Mouse (Mus musculus): ENCODE measurements around the gene Fam222b. TPM values are rescaled to one million over a fixed set of nuclear protein-coding genes. Genes with fewer than 3 reads are reported as not detected.

Fam222b gene
- polyA plus RNA-seq, 1 experiment from 2014 or later = 21.1 TPM

DNA sequence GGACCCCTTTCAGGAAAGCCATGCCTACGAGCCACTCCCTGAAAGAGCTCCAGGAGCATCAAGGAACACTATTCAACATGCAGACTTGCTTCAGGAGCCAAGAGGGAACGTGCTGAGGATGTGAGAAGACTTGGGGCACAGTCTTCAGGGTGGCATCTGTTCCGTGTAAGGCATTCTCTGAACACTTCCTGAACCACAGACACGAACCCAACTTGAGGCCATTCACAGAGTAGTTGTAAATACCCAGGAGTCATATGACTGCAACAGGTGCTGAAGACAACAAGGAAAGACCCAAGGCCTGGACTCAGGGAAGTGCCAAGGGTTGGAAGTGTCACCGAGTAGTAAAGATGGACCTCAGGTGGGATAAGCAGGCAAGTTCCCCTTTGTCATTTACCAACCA, 26.9 kb upstream of the Fam222b start:
- H3K36me3 ChIP-seq (ENCODE audit: control insufficient read depth, insufficient read depth) = no peaks in the 10 kb centered on the region
- H3K27ac ChIP-seq (ENCODE audit: low read length) = no peak overlapping the region
- H3K9ac ChIP-seq (replicated peaks; ENCODE audit: low read depth, low read length) = no peak overlapping the region
- no peak for ATAC-seq
- no peaks in the 10 kb centered on the region for H3K4me1 ChIP-seq (replicated peaks; ENCODE audit: control insufficient read depth, insufficient read depth, low read length)
- H3K4me3 ChIP-seq (replicated peaks; ENCODE audit: low read length) = no peak overlapping the region
- WGBS = 75% methylated on average over 5 of the region's 5 CpGs
- no peaks in the 10 kb centered on the region for H3K9me3 ChIP-seq (ENCODE audit: control insufficient read depth, low read length)
- no peaks in the 10 kb centered on the region for H3K27me3 ChIP-seq (replicated peaks; ENCODE audit: control insufficient read depth, insufficient read depth, low read length)
- H3K4me2 ChIP-seq (ENCODE audit: low read length) = no peak overlapping the region

DNA sequence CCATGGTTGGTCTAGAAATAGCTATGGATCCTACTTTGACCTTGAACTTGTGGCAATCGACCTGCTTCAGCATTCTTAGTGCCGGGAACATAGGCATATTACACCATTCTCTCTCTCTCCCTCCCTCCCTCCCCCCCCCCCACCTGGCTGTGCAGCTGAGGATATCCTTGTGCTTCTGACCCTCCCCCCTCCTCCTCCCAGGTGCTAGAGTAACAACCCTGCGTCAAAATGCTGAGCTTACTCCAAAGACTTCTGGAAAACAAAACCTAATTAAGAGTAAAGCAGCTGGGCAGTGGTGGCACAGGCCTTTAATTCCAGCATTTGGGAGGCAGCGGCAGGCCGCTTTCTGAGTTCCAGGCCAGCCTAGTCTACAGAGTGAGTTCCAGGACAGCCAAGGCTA, 25.3 kb upstream of the Fam222b start:
- Histone ChIP-seq H3K4me2 (ENCODE audit: low read length) (no peak overlapping the region), H3K4me3 (replicated peaks; ENCODE audit: low read length) (no peak overlapping the region), H3K4me1 (replicated peaks; ENCODE audit: control insufficient read depth, insufficient read depth, low read length) (no peaks in the 10 kb centered on the region), H3K9me3 (ENCODE audit: control insufficient read depth, low read length) (no peaks in the 10 kb centered on the region), H3K36me3 (ENCODE audit: control insufficient read depth, insufficient read depth) (no peaks in the 10 kb centered on the region; the same call in 1 of the 2 replicates), H3K9ac (replicated peaks; ENCODE audit: low read depth, low read length) (no peak overlapping the region), H3K27ac (ENCODE audit: low read length) (no peak overlapping the region), H3K27me3 (replicated peaks; ENCODE audit: control insufficient read depth, insufficient read depth, low read length) (no peaks in the 10 kb centered on the region)
- WGBS = 85% methylated on average over 5 of the region's 5 CpGs
- no peak for ATAC-seq

DNA sequence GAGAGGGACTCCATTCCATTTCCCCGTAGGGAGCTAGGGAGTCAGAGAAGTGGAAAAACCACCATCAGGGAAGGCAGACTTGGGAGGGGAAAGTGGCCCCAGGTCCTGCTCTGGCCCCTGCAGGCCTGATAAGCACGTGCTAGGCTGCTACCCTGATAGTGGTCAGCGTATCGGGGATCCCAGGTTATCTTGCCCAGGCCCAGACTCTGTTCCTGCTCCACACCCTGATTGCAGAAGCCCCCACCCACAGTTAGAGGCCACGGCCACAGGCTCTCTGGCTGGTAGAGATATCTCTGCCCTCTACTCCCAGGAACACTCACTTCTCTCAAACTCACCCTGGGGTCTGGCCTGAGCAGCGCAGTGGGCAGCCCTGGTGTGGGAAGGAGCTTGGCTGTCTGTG, 24.8 kb upstream of the Fam222b start:
- ATAC-seq = no peak
- H3K4me3 ChIP-seq (replicated peaks; ENCODE audit: low read length) = no peak overlapping the region
- H3K36me3 ChIP-seq (ENCODE audit: control insufficient read depth, insufficient read depth) = peaks cover 4% of the 10 kb centered on the region; the same call in 1 of the 2 replicates
- no peak overlapping the region for H3K9ac ChIP-seq (replicated peaks; ENCODE audit: low read depth, low read length)
- no peaks in the 10 kb centered on the region for H3K9me3 ChIP-seq (ENCODE audit: control insufficient read depth, low read length)
- H3K4me2 ChIP-seq (ENCODE audit: low read length) = no peak overlapping the region
- H3K27me3 ChIP-seq (replicated peaks; ENCODE audit: control insufficient read depth, insufficient read depth, low read length) = no peaks in the 10 kb centered on the region
- no peaks in the 10 kb centered on the region for H3K4me1 ChIP-seq (replicated peaks; ENCODE audit: control insufficient read depth, insufficient read depth, low read length)
- WGBS = 86% methylated on average over 6 of the region's 6 CpGs
- no peak overlapping the region for H3K27ac ChIP-seq (ENCODE audit: low read length)

DNA sequence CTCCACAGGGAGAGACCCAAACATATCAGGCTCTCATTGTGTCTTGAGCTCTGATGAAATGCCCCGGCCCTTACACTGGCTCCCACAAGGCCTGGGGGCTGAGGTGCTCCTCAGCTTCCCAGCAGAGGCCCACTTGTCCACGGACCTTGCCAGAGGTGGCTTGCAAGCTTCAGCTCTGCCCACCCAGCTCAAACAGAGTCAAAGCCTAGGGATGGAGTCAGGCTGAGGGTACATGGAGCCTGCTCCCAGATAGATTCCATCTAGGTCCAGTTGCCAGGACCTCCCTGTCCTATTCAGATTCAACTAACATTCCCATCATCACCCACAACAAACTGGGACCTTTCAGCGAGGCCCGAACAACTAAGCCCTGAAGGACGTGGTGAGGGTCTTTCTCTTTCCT, 22.5 kb upstream of the Fam222b start:
- H3K4me2 ChIP-seq (ENCODE audit: low read length) = no peak overlapping the region
- no peak for ATAC-seq
- H3K27ac ChIP-seq (ENCODE audit: low read length) = no peak overlapping the region
- H3K9ac ChIP-seq (replicated peaks; ENCODE audit: low read depth, low read length) = no peak overlapping the region
- 79% methylated on average over 5 of the region's 5 CpGs for WGBS
- peaks cover 14% of the 10 kb centered on the region for H3K36me3 ChIP-seq (ENCODE audit: control insufficient read depth, insufficient read depth)
- no peak overlapping the region for H3K4me3 ChIP-seq (replicated peaks; ENCODE audit: low read length)
- H3K4me1 ChIP-seq (replicated peaks; ENCODE audit: control insufficient read depth, insufficient read depth, low read length) = no peaks in the 10 kb centered on the region
- no peaks in the 10 kb centered on the region for H3K27me3 ChIP-seq (replicated peaks; ENCODE audit: control insufficient read depth, insufficient read depth, low read length)
- H3K9me3 ChIP-seq (ENCODE audit: control insufficient read depth, low read length) = no peaks in the 10 kb centered on the region

DNA sequence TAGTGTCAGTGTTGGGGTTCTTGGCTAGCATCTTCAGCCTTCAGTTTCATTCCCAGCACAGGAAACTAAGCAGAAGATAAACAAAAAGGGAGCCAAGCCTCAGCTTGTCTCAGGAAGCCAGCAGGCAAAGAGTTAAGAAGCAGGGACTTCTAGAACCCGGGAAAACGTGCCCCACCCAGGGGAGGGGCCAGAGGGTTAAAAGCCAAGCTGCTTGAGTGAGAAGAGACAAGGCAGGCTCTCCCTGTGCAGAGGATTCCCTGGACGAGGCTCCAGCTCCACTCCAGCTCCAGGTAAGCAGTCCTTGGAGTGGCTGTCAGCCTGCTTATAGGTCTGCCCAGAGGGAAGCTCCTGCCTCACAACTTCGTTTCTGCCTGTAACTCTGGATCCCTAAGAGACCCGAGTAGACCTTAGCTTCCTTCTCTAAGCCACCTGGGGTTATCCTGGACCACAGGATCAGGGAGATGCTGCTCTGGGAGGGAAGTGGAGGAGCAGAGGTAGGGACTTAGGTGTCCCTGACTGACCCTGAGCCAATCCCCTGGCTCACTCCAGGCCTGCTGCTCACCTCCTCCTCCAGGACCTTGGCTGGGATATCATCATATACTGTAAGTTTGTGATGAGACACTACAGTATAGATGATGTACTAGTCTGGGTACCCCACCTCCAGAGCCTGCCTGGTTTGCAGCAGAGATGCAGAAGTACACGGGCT, 21.9 kb upstream of the Fam222b start:
- H3K4me3 ChIP-seq (replicated peaks; ENCODE audit: low read length) = no peak overlapping the region
- no peak overlapping the region for H3K9ac ChIP-seq (replicated peaks; ENCODE audit: low read depth, low read length)
- peaks cover 15% of the 10 kb centered on the region for H3K36me3 ChIP-seq (ENCODE audit: control insufficient read depth, insufficient read depth)
- no peak overlapping the region for H3K27ac ChIP-seq (ENCODE audit: low read length)
- no peaks in the 10 kb centered on the region for H3K27me3 ChIP-seq (replicated peaks; ENCODE audit: control insufficient read depth, insufficient read depth, low read length)
- 33% methylated on average over 6 of the region's 6 CpGs for WGBS
- no peaks in the 10 kb centered on the region for H3K9me3 ChIP-seq (ENCODE audit: control insufficient read depth, low read length)
- ATAC-seq = no peak
- no peaks in the 10 kb centered on the region for H3K4me1 ChIP-seq (replicated peaks; ENCODE audit: control insufficient read depth, insufficient read depth, low read length)
- H3K4me2 ChIP-seq (ENCODE audit: low read length) = no peak overlapping the region

DNA sequence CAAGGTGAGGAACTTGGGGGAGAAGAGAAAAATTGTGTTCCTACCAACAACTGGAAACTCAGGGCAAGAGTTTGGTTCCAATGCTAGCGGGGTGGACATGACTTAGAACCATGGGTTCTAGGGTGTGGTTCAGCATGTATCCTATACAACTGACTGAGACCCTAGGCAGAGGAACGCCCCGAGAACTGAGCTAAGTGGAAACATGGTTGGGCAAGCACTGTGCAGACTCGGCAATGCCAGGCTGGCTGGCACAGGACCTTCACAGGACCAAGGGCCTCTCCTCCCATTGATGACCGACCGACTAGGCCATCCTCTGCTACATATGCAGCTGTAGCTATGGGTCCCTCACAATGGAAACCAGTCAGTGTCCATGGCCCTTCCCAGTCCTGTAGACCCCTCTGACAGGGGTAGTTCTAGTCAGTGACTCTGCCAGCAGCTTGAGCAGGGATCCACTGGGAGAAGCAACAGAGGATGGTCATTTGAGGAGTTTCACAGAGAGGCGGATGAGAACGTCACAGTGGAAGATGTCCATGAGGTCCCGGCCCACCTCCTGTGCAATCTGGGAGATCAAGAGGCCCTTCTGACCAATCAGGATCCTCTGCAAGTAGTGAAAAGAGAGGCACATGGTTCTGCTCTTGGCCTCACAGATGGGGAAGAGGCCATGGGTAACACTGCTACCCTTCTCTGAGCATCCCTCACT, 20.7 kb upstream of the Fam222b start:
- no peak for ATAC-seq
- WGBS = 92% methylated on average over 9 of the region's 9 CpGs

DNA sequence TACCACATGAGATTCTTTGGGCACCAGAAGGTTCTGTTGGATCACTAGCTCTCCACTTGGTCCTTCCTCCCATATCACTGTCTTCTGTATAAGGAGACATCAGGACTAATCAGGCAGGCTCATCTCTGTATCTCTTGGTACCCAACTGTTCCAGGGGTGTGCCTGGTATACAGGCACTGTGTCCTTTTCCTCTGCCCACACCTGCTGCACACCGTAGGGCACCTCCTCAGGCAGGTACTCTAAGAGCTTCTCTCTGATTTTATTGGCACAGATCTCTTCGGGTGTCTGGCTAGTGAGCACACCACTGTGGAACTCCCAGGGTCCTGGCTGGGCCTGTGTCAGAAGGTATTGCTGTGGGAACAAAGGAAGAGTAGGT, 20.2 kb upstream of the Fam222b start:
- no peaks in the 10 kb centered on the region for H3K27me3 ChIP-seq (replicated peaks; ENCODE audit: control insufficient read depth, insufficient read depth, low read length)
- ATAC-seq = no peak
- H3K4me3 ChIP-seq (replicated peaks; ENCODE audit: low read length) = no peak overlapping the region
- 93% methylated on average over 2 of the region's 2 CpGs for WGBS
- H3K36me3 ChIP-seq (ENCODE audit: control insufficient read depth, insufficient read depth) = peaks cover 15% of the 10 kb centered on the region
- H3K9ac ChIP-seq (replicated peaks; ENCODE audit: low read depth, low read length) = no peak overlapping the region
- H3K9me3 ChIP-seq (ENCODE audit: control insufficient read depth, low read length) = no peaks in the 10 kb centered on the region
- no peak overlapping the region for H3K4me2 ChIP-seq (ENCODE audit: low read length)
- H3K4me1 ChIP-seq (replicated peaks; ENCODE audit: control insufficient read depth, insufficient read depth, low read length) = peaks cover 5% of the 10 kb centered on the region
- no peak overlapping the region for H3K27ac ChIP-seq (ENCODE audit: low read length)

More for the DNA sequence above, 20.7 kb upstream of the Fam222b start:
- Histone ChIP-seq H3K27me3 (replicated peaks; ENCODE audit: control insufficient read depth, insufficient read depth, low read length) (no peaks in the 10 kb centered on the region), H3K36me3 (ENCODE audit: control insufficient read depth, insufficient read depth) (peaks cover 15% of the 10 kb centered on the region), H3K27ac (ENCODE audit: low read length) (no peak overlapping the region), H3K4me1 (replicated peaks; ENCODE audit: control insufficient read depth, insufficient read depth, low read length) (no peaks in the 10 kb centered on the region), H3K4me2 (ENCODE audit: low read length) (no peak overlapping the region), H3K4me3 (replicated peaks; ENCODE audit: low read length) (no peak overlapping the region), H3K9me3 (ENCODE audit: control insufficient read depth, low read length) (no peaks in the 10 kb centered on the region), H3K9ac (replicated peaks; ENCODE audit: low read depth, low read length) (no peak overlapping the region)

DNA sequence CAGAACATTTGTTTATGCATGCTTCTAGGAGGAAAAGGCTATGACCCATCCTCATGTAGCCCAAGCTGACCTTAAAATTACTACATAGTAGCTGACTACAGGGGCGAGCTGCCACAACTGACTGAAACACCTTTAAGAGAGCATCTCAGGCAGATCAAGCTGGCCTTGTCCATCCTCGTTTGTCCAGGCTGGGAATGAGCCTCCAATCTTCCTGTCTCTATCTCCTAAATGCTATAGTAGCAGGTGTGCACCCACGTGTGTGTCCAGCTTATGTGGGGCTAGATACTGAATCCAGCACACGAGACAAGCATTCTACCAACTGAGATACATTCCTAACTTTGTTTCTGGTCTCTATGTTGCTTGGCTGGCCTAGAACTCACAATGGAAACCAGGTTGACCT, 19.8 kb upstream of the Fam222b start:
- no peak overlapping the region for H3K27ac ChIP-seq (ENCODE audit: low read length)
- no peak overlapping the region for H3K4me2 ChIP-seq (ENCODE audit: low read length)
- 91% methylated on average over 4 of the region's 4 CpGs for WGBS
- no peak for ATAC-seq
- H3K9me3 ChIP-seq (ENCODE audit: control insufficient read depth, low read length) = no peaks in the 10 kb centered on the region
- no peaks in the 10 kb centered on the region for H3K27me3 ChIP-seq (replicated peaks; ENCODE audit: control insufficient read depth, insufficient read depth, low read length)
- peaks cover 15% of the 10 kb centered on the region for H3K36me3 ChIP-seq (ENCODE audit: control insufficient read depth, insufficient read depth)
- H3K4me3 ChIP-seq (replicated peaks; ENCODE audit: low read length) = no peak overlapping the region
- peaks cover 9% of the 10 kb centered on the region for H3K4me1 ChIP-seq (replicated peaks; ENCODE audit: control insufficient read depth, insufficient read depth, low read length)
- H3K9ac ChIP-seq (replicated peaks; ENCODE audit: low read depth, low read length) = no peak overlapping the region

DNA sequence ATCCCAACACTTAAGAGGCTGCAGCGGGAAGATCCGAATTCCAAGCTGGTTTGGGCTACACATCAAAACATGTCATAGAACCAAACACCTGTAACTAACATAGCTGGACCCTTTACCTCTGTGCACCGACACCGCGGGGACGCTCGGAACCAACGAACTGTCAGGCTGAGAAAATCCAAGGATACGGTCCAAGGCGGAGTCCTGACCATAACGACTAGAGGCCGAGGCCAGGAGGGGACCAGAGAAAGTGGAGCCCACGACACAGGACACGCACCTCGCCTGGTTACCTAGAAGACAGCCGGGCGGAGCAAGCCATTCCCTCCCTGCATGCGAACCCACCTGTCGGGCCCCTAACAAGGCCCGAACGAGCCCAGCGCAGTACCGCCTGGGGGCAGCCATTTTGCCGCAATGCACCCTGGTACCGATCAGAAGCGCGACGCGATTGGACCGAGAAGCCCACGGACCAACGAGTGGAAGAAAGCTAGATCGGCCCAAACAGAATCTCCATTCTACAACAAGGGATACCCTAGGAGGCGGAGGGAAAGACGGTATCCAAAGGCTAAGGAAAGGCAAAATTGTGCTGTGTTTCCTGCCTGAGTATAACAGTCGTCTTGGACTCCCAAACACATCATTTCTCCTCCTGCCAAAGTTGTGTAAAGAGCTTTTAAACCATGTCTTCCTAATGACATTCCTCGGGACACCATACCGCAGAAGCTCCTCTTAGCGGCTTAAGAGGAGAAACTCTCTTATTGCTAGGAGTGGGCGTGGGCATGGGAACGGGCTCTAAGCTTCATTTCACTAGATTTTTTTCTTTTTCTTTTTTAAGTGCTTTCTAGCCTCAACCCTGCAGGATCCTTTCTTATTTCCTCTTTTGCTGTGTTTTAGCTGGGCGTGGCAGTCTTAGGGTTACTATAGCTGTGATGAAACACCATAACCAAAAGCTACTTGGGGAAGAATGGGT, 14.2 kb upstream of the Fam222b start, which contains the start of gene Eral1:
Eral1 (minus strand) TSS at position 423 of the 961 bp plus-strand sequence.
- H3K36me3 ChIP-seq (ENCODE audit: control insufficient read depth, insufficient read depth) = peaks cover 9% of the 10 kb centered on the region; the same call in 1 of the 2 replicates
- H3K4me2 ChIP-seq (ENCODE audit: low read length) = peak within 1 kb of the TSS; percentile 93
- peak within 1 kb of the TSS; percentile 65 for H3K9ac ChIP-seq (replicated peaks; ENCODE audit: low read depth, low read length)
- WGBS = 1% methylated on average over 42 of the region's 42 CpGs
- peak within 1 kb of the TSS; percentile 84 for H3K27ac ChIP-seq (ENCODE audit: low read length)
- no peaks in the 10 kb centered on the region for H3K27me3 ChIP-seq (replicated peaks; ENCODE audit: control insufficient read depth, insufficient read depth, low read length)
- peak; percentile 100 for ATAC-seq
- H3K4me1 ChIP-seq (replicated peaks; ENCODE audit: control insufficient read depth, insufficient read depth, low read length) = peaks cover 15% of the 10 kb centered on the region
- H3K9me3 ChIP-seq (ENCODE audit: control insufficient read depth, low read length) = no peaks in the 10 kb centered on the region
- peak within 1 kb of the TSS; percentile 55 for H3K4me3 ChIP-seq (replicated peaks; ENCODE audit: low read length)
